Mouse (Mus musculus): ENCODE measurements around the gene Zswim2.

The Zswim2 gene

DNA sequence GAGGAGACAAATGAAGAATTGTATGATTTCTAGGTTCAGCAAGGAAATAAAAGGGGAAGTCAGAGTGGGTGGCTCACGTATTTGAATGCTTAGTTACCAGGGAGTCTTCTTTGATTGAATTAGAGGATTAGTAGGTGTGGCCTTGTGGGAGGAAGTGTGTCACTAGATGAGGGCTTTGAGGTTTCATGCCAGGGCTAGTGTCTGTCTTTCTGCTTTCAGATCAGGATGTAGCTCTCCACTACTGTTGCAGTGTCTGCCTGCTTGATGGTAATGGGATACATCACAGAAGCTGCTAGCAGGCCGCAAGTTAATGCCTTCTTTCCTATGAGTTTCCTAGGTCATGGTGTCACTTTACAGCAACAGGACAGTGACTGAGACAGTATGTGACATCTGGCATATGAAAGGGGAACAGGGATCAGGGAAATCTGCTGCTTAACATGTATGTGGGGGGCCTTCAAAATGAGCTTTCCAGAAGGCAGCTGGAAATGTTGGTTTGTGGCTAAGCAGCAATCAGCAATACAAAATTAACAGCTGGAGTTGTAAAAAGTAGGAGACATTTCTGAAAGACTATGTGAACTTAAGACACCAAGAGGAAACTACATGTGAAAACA is 11.4 kb downstream of the Zswim2 start:
- TF ChIP-seq NANOG (IDR thresholded peaks at IDR 0.05; ENCODE audit: borderline replicate concordance, low read length), result no peak
- no peak for TF ChIP-seq CTCF (conservative IDR thresholded peaks at IDR 0.05; ENCODE audit: low read length)
- no peak for TF ChIP-seq POU5F1 (IDR thresholded peaks at IDR 0.05; ENCODE audit: borderline replicate concordance, low read length)

DNA sequence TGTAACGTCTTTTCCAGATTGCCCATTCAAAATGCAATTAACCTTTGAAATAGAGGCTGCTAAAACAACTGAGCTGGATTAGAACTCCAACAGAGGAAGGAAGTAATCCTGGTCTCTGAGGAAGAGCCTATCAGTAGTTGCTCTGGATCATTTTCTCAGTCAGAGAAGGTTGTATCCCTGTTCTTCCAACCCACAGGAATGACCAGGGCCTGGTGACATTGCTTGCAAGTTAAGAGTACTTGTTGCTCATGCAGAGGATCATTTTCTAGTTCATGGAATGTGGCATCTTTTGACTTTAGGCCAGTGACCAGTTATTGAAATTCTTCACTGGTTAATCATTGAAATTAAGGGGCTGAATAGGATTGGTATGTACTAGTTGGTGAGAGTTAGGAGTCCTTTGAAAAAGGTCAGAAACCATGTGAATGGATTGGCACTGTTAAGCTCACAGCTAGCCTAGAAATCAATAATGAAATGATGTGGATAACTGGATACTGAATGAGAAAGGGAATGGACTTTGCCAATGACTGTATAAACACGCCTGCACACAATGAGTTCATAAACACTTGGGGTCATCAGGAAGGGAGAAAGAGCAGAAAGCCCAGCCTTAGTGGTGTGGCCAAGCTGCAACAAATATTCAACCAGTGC is 39.0 kb downstream of the Zswim2 start:
- Histone ChIP-seq H3K4me1 (replicated peaks; ENCODE audit: low read depth, low read length) (no peaks in the 10 kb centered on the region; the same call in 1 of the 2 replicates), H3K9me3 (ENCODE audit: low read length) (peaks cover 8% of the 10 kb centered on the region; the same call in 1 of the 2 replicates), H3K4me3 (replicated peaks; ENCODE audit: low read length) (no peak overlapping the region), H3K27me3 (ENCODE audit: insufficient read depth, low read length) (no peaks in the 10 kb centered on the region), H3K36me3 (ENCODE audit: insufficient read depth, low read length) (no peaks in the 10 kb centered on the region)
- TF ChIP-seq POU5F1 (IDR thresholded peaks at IDR 0.05; ENCODE audit: borderline replicate concordance, low read length), result no peak
- no peak for TF ChIP-seq CTCF (conservative IDR thresholded peaks at IDR 0.05; ENCODE audit: low read length)
- TF ChIP-seq NANOG (IDR thresholded peaks at IDR 0.05; ENCODE audit: borderline replicate concordance, low read length), result no peak

More for the DNA sequence above, 11.4 kb downstream of the Zswim2 start:
- Histone ChIP-seq H3K9me3 (ENCODE audit: low read length) (peaks cover 22% of the 10 kb centered on the region), H3K4me1 (replicated peaks; ENCODE audit: low read depth, low read length) (no peaks in the 10 kb centered on the region), H3K27me3 (ENCODE audit: insufficient read depth, low read length) (no peaks in the 10 kb centered on the region), H3K36me3 (ENCODE audit: insufficient read depth, low read length) (no peaks in the 10 kb centered on the region), H3K4me3 (replicated peaks; ENCODE audit: low read length) (no peak overlapping the region)

DNA sequence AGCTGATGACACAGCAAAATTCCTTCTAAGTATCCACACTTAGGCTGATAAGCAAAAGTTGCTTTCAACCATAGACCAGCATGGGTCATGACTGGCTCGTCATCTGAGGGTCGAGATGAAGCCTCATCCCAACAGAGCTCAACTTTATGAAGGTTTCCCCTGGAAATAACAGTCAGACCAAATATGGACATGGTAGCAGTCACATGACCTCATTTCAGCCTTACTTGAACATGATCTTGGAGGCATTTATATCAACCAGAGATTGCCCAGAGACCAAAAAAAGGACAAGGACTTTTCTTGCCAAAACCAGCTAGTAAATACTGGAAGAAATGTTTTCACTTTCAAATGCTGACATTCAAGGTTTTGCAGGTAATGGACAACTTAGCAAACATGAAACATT is 47.3 kb downstream of the Zswim2 start:
- no peaks in the 10 kb centered on the region for H3K9me3 ChIP-seq (ENCODE audit: low read length)
- H3K36me3 ChIP-seq (ENCODE audit: insufficient read depth, low read length), result no peaks in the 10 kb centered on the region
- no peaks in the 10 kb centered on the region for H3K27me3 ChIP-seq (ENCODE audit: insufficient read depth, low read length)
- no peaks in the 10 kb centered on the region; the same call in 1 of the 2 replicates for H3K4me1 ChIP-seq (replicated peaks; ENCODE audit: low read depth, low read length)
- TF ChIP-seq CTCF (conservative IDR thresholded peaks at IDR 0.05; ENCODE audit: low read length), result no peak
- no peak for TF ChIP-seq NANOG (IDR thresholded peaks at IDR 0.05; ENCODE audit: borderline replicate concordance, low read length)
- no peak for TF ChIP-seq POU5F1 (IDR thresholded peaks at IDR 0.05; ENCODE audit: borderline replicate concordance, low read length)
- H3K4me3 ChIP-seq (replicated peaks; ENCODE audit: low read length), result no peak overlapping the region

DNA sequence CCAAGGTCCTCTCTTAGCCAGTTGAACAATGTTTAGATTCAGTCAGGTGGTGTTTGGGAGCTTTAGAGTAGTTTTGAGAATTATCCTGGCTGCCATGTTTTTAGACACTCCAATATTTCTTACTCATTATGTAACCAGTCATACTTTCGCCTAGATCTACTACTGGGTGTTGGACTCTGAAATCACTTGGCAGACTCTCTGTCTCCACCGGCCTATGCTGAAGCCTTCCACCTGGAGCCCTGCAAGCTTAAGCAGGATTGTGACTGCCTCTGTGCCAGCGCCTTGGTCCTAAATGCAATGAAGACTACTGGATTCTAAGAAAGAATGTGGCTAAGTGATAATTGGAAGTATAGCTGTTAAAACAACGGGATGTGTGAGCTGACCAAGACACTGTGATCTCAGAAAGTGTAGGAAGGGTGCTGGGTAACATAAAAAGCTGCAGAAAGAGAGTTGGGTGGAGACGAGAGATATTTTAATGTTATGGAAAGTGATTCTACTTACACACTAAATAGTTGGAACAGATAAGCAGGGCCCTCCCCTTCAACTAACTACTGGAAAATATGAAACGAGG is 57.1 kb downstream of the Zswim2 start:
- H3K4me1 ChIP-seq (replicated peaks; ENCODE audit: low read depth, low read length), result no peaks in the 10 kb centered on the region
- TF ChIP-seq CTCF (conservative IDR thresholded peaks at IDR 0.05; ENCODE audit: low read length) (no peak), NANOG (IDR thresholded peaks at IDR 0.05; ENCODE audit: borderline replicate concordance, low read length) (no peak), POU5F1 (IDR thresholded peaks at IDR 0.05; ENCODE audit: borderline replicate concordance, low read length) (no peak)

More for the DNA sequence above, 57.1 kb downstream of the Zswim2 start:
- H3K4me3 ChIP-seq (replicated peaks; ENCODE audit: low read length), result no peak overlapping the region
- no peaks in the 10 kb centered on the region for H3K36me3 ChIP-seq (ENCODE audit: insufficient read depth, low read length)
- no peaks in the 10 kb centered on the region for H3K9me3 ChIP-seq (ENCODE audit: low read length)
- no peaks in the 10 kb centered on the region for H3K27me3 ChIP-seq (ENCODE audit: insufficient read depth, low read length)

Measured in E14TG2a.4 (cell line).